Mouse (Mus musculus) MN1 (cell line): ENCODE measurements at regions not wholly inside any gene's neighbourhood (a gene's known extent, or its start where the extent isn't known, plus 50 kb on each side); places are given as distances from the start of the nearest gene placed in this dataset.

Experiments
- DNase-seq: peaks from one replicate; pipeline ENCODE4 v3.0.0-alpha.2; 2016; ENCODE audit warnings: low spot score

- DNase-seq = no peak
Measured at GRCm38 (mm10) chr13:78580863-78581595, 381.5 kb upstream of the Nr2f1 start.

GRCm38 (mm10) chr13:78577497-78577896 lies 377.9 kb upstream of the Nr2f1 start:
- no peak for DNase-seq

GRCm38 (mm10) chr13:78576300-78577296 lies 377.0 kb upstream of the Nr2f1 start:
- DNase-seq = no peak

- DNase-seq = no peak
Measured at GRCm38 (mm10) chr13:78571093-78571492, 371.5 kb upstream of the Nr2f1 start.

GRCm38 (mm10) chr13:78524446-78524937 lies 324.9 kb upstream of the Nr2f1 start:
- no peak for DNase-seq

- DNase-seq = no peak
Measured at GRCm38 (mm10) chr13:78520771-78521170, 321.2 kb upstream of the Nr2f1 start.

GRCm38 (mm10) chr13:78520186-78520585 lies 320.6 kb upstream of the Nr2f1 start:
- DNase-seq = no peak

- no peak for DNase-seq
Measured at GRCm38 (mm10) chr13:78500551-78500950, 301.0 kb upstream of the Nr2f1 start.

GRCm38 (mm10) chr13:78483760-78484357 lies 284.3 kb upstream of the Nr2f1 start:
- no peak for DNase-seq

- DNase-seq = peak; percentile 17
Measured at GRCm38 (mm10) chr13:78482929-78483759, 283.6 kb upstream of the Nr2f1 start.

GRCm38 (mm10) chr13:78451333-78452070 lies 251.9 kb upstream of the Nr2f1 start:
- DNase-seq = no peak

GRCm38 (mm10) chr13:78446726-78447031 lies 247.1 kb upstream of the Nr2f1 start:
- no peak for DNase-seq

GRCm38 (mm10) chr13:78445891-78446725 lies 246.6 kb upstream of the Nr2f1 start:
- DNase-seq = no peak

GRCm38 (mm10) chr13:78444691-78445349 lies 245.3 kb upstream of the Nr2f1 start:
- no peak for DNase-seq

- no peak for DNase-seq
Measured at GRCm38 (mm10) chr13:78428469-78428868, 228.9 kb upstream of the Nr2f1 start.

GRCm38 (mm10) chr13:78428084-78428445 lies 228.5 kb upstream of the Nr2f1 start:
- DNase-seq = no peak

- peak; percentile 11 for DNase-seq
Measured at GRCm38 (mm10) chr13:78427141-78428083, 227.9 kb upstream of the Nr2f1 start.

GRCm38 (mm10) chr13:78426306-78426921 lies 226.9 kb upstream of the Nr2f1 start:
- no peak for DNase-seq
